Mouse (Mus musculus) urinary bladder, postnatal 25 days (tissue): ENCODE data around the gene Serpinb6e.

Source experiments
- DNase-seq: peaks from one replicate; pipeline ENCODE4 v3.0.0; 2022; ENCODE audit warnings: low spot score

Gene Serpinb6e

GRCm38 (mm10) chr13:33843308-33843707 is at the start of gene Serpinb6e:
TSS of gene Serpinb6e (minus strand) at chr13:33843408.
- DNase-seq = no peak

GRCm38 (mm10) chr13:33830751-33831150 is 12.5 kb downstream of the Serpinb6e start:
- DNase-seq = no peak

GRCm38 (mm10) chr13:33823421-33823820 is 19.8 kb downstream of the Serpinb6e start:
- DNase-seq = no peak

- DNase-seq = no peak
Observed at GRCm38 (mm10) chr13:33821490-33822143, 21.6 kb downstream of the Serpinb6e start.
